Mouse (Mus musculus): Measurements from ENCODE around the gene Sox5.

The Sox5 gene

DNA sequence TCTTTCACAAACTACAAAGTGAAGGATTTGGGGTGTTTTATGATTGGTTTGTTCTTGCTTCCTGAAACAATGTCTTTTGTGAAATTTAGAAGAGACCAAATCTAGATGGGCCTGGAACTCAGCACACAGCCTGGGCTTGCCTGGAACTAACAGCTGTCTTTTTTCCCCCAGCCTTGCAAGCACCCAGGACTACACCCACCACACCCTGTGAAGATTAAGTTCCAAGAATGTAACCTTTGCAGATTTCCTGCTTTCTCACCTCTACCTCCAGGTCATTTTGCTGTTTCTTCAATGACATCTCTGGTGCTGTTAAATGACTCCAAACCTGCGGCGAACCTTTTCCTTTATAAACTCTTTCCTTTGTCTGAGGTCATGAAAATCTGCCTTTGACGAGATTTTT lies 455.0 kb downstream of the Sox5 start:
- DNase-seq (ENCODE audit: low spot score) = no peak

DNA sequence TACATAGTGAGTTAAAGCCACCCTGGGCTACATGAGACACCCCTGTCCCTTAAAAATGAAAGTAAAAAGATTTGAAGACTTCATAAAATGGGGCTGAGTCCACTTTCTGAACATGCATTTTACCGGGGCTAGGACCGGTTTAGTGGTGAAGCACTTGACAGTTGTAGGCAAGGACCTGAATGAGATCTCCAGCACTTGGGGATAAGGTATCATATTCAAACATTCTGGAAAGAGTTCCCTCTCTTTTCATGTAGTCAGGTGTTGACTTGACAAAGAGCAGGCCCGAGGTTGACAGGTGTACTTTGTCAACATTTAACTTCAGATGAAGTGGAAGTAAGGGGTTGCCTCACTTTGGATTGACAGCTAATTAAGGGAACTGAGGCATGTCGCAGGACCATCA lies 458.4 kb downstream of the Sox5 start:
- no peak for DNase-seq (ENCODE audit: low spot score)

DNA sequence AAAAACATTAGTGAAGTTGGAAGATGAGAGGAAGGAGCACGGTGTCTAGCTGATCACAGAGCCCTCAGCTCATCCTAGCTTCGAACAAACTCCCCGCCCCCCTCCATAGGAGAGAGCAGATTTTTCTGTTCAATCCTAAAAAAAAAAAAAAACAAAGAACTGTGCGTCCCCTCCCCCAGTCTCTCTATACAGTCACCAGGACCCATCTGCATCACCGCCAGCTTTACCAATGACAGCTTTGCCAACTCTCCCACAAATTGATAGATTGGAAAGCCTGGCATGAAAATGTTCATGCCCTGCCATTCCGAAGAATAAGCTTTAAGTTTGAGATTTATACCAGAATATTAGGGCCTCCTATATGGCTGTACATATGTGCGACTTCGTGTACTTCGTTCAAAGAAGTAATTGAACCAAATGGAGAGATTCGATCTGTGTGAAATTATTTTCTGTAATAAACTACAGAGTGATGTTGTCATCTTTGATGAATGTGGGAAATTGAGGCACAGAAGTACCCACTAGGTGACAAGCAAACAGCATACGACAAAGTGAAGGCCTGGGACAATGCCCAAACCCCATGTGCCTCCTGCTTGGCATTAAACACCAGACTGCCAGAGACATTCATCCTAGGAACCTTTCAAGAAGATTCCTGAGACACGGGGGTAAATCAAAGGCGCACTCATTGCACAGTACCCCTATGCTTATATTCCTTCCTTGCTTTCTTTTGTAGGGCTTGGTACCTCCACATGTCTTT lies 459.3 kb downstream of the Sox5 start:
- DNase-seq (ENCODE audit: low spot score) = no peak

- no peak for DNase-seq (ENCODE audit: low spot score)
These were observed 461.4 kb downstream of the Sox5 start for GRCm38 (mm10) chr6:144320327-144320726.

GRCm38 (mm10) chr6:144319717-144320116 lies 462.1 kb downstream of the Sox5 start:
- no peak for DNase-seq (ENCODE audit: low spot score)

DNA sequence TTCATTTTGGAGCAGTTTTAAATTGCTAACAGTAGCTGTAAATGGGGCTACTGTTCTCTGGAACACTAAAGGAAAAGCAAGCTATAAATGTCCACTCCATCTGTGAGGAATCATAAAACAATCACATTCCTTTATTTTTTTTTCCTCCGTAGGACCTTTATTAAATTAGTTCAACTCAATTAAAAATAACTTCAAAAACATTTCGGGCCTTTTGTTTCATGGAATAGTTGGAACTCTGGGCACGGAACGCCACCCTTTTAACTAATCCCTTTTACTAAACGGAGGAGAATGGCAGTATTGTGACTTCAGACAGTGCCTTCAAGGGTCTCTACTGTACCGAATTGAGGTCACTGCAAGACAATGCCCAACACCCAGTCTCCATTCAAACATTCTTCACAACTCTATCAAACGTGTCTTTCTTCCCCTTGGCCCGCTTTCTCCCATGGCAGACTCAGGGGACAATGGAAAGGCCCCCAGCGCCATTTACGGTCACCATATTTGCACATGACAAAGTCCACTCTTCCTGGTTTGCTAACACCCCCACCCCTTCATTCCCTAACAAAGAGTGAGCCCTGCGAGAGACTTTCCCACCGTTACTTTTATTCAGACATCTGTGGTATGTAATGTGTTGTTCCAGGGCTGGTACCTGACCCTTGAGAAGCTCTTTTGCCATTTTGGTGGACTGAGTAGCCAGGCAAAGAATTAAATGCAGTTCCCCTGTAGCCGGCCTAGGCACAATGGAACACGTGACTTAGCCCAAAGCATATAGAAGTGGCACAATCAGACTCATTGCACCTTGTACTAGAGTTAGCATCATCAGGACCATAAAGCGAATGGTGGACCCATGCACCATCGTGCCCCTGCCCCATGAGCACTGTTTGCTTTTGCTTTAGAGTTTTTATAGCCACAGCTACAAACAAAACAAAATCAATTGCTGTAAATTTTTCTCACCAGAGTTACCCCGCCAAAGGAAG lies 468.7 kb downstream of the Sox5 start:
- DNase-seq (ENCODE audit: low spot score) = no peak

DNA sequence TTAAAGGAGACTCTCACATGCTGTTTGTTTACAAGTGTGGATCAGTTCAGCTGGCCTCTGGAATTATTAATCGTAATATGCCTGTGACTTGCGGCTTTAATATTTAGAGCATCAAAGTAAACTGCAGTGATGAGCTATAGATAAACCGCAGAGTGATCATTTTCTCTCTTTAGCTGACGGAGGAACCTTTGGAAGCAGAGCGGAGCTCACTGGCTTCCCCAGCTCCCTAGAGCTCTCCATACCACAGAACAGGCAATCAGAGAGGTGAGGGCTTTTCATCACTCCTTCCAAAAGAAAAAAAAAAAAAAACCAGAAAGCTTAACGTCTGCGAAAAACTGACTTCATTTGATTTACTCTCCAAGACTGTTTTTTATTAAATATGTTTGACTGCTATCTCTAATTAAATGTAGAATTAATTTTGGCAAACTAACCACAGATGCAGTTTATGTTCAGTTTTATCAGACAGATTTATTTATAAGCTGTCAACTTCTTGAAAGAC lies 469.4 kb downstream of the Sox5 start:
- no peak for DNase-seq (ENCODE audit: low spot score)

DNA sequence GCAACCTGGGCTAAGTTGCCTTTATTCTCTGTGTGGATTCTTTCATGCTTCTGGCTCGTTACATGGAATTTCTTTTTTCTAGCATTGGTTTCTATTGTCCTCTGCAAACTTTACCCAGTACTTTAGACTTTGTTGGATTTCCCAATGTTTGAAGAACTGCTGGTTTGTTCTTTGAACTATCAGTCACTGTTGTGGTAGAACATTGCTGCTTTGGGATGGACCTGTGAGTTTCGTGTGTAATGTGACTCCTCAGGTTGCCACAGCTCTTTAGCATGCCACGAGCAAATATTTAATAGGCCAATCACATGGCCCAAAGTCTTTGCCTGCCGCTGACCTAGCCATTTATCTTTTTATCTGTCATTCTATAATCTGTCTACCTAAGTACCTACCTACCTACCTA lies 470.0 kb downstream of the Sox5 start:
- no peak for DNase-seq (ENCODE audit: low spot score)

DNA sequence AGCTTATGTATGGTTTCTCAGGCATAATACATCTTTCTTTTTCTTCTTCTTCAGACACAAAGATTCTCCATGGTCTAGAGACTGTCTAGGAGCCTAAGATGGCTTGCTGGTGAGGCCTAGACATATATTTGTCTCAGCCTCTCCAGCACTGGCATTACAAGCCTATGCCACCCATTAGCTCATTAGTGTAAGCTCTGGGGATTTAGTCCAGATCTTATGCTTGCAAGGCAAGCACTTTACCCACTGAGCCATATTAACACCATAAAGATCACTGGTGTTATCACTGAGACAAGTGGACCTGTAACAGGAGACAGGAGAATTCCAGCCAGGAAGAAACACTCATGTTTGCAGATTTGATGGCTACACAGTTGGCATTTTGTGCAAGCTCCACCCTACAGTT lies 472.6 kb downstream of the Sox5 start:
- DNase-seq (ENCODE audit: low spot score) = no peak

GRCm38 (mm10) chr6:144307551-144308149 lies 474.1 kb downstream of the Sox5 start:
- DNase-seq (ENCODE audit: low spot score) = no peak

DNA sequence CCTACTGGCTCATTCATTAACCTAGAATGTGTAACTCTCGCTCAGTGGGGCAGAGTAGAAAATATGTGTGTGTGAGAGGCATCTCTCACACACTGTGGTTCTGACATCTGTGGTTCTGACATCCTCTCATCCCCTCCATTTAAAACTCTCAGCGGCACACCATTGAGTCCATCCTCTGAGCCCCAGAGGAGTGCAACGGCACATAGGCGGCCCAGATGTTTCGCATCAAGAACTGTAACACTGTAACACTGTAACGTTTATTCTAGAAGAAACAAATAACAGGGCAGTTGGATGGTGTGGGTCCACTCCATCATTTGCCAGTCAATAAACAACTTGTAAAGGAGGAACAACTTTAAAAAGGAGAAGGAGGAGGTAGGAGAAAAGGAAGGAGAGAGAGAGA lies 479.0 kb downstream of the Sox5 start:
- DNase-seq (ENCODE audit: low spot score) = no peak

DNA sequence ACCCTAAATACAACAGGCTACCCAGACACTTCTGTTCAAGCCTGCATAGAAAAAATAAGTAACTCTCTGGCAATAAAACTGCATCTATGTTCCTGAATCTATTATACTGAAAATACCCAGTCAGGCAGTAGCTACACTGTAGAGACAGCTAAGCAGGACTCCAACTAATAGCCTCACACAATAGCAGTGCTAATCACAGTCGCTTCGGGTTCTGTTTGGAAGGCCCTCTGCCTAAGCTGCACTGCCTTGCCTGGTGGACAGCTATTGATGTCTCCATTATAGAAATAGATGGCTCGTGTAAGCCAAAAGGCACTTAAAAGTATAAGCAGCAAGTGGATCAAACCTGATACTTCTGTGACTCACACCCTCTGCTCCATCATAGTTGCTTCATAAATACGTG lies 480.7 kb downstream of the Sox5 start:
- no peak for DNase-seq (ENCODE audit: low spot score)

GRCm38 (mm10) chr6:144299503-144299858 lies 482.3 kb downstream of the Sox5 start:
- DNase-seq (ENCODE audit: low spot score) = no peak

DNA sequence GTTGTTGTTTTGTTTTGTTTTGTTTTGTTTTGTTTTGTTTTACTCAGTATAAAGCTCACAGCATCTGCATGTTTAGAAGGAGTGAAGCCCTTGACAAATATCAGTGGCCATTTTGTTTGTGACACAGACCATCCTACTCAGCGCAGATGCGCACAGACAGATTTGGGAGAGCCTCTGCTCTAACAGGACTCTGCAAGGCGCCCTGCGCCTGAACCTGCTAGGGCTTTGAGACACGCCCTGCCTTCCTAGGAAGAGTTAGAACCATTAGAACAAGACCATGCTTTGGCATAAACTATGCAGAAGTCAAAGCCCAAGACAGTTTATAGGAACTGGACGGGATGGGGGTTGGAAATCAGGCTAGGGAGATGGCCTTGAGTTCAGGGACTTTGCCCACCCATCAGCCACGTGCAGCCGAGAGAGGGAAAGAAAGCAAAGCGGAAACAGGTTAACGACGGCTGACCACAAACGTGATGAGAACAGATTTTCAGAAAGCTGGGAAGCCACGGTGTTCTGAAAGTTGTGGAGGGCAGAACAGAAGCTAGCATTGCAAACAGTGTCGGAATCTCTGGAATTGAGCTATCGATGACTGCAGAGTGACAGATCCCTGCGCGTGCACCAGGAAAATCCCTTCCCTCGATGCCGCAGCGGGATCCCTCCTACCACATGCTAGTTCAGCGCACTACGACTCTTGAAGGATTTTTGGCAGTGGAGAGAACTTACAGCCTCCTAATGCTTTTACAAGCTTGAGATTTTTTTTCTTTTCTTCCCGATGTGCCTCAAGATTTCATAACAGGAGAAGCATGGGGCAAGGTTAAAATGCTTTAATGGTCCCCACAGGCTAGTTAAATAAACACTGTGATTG lies 482.9 kb downstream of the Sox5 start:
- DNase-seq (ENCODE audit: low spot score) = no peak

DNA sequence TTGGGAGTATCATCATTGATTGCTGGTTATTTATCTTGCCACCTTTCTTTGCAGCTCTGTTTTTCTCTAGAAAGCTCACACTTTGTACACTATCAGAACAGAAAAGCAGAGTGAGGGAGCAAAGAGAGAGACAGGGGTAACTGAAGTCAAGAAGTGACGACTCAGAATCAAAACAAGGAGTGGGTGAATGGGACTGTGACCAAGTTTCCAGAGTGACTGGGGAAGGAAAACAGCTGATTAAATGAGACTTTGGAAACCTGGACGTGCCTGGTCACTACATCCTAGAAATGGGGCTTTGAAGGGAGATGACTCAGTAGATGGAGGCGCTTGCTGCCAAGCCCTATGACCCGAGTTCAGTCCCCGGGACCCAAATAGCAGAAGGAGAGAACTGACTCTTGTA lies 483.9 kb downstream of the Sox5 start:
- DNase-seq (ENCODE audit: low spot score) = no peak

DNA sequence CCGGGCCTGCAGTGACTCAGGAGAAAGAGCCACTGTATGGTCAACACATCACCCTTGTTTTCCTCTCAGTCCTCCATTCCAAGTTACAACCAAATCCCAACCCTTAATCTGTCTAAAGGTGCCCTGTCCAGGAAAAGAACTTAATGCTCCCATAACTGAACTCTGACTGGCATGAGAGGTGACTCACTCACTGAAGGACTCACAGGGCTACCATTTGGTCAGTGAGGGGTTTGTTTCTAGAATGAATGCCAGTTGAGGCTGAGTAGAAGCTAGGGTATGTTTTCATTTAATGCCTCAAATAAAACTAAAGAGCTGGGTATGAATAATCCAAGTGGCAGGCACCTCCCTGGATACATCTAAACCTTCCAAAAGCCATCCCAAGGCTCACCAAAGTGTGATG lies 484.6 kb downstream of the Sox5 start:
- DNase-seq (ENCODE audit: low spot score) = no peak

- DNase-seq (ENCODE audit: low spot score) = no peak
These were observed 490.3 kb downstream of the Sox5 start for GRCm38 (mm10) chr6:144291526-144291925.

GRCm38 (mm10) chr6:144286122-144286521 lies 495.7 kb downstream of the Sox5 start:
- no peak for DNase-seq (ENCODE audit: low spot score)

- no peak for DNase-seq (ENCODE audit: low spot score)
These were observed 498.6 kb downstream of the Sox5 start for GRCm38 (mm10) chr6:144283191-144283590.

- no peak for DNase-seq (ENCODE audit: low spot score)
These were observed 499.0 kb downstream of the Sox5 start for GRCm38 (mm10) chr6:144282756-144283155.

GRCm38 (mm10) chr6:144281661-144282060 lies 500.1 kb downstream of the Sox5 start:
- DNase-seq (ENCODE audit: low spot score) = no peak
